Mouse (Mus musculus): ENCODE measurements around the gene Rnf183. TPM values are rescaled to one million over a fixed set of nuclear protein-coding genes. Genes with fewer than 3 reads are reported as not detected.

Rnf183 gene
- polyA plus RNA-seq, 1 experiment = not detected

DNA sequence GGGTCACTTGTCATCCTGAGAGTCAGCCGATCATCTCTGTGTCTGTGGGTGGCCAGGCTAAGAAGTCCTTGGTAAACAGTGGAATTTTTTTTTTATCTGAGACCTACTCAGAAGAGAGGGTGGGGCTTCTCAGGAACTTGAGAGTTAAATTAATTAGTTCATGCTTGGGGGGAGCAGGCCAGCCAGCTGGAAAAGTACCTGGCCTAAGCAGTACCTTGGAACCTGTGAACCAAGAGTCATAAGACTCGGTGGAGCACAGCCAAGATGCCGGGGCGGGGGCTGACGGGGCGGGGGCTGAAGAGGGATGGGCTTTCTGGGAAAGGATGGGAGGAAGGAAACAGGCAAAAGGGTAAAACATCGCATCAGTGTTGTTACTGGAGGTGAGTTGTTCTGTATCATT lies 2.8 kb upstream of the Rnf183 start:
- TF ChIP-seq EP300 (IDR thresholded peaks at IDR 0.05; ENCODE audit: insufficient read depth, low read depth, low read length) (no peak), CTCF (IDR thresholded peaks at IDR 0.05; ENCODE audit: low read depth, low read length) (no peak), POLR2A (IDR thresholded peaks at IDR 0.05; ENCODE audit: insufficient read depth, low read length) (no peak)
- Histone ChIP-seq H3K27me3 (ENCODE audit: control insufficient read depth, insufficient read depth, low read length, poor library complexity, severe bottlenecking) (no peaks in the 10 kb centered on the region), H3K4me1 (ENCODE audit: control insufficient read depth, insufficient read depth, low read length) (no peaks in the 10 kb centered on the region), H3K4me3 (ENCODE audit: low read depth, low read length) (no peak overlapping the region), H3K36me3 (ENCODE audit: control insufficient read depth, insufficient read depth, low read length, poor library complexity, severe bottlenecking) (no peaks in the 10 kb centered on the region), H3K9me3 (replicated peaks; ENCODE audit: control insufficient read depth, insufficient read depth, low read length, poor library complexity, severe bottlenecking) (no peaks in the 10 kb centered on the region), H3K27ac (ENCODE audit: insufficient read depth, low read length) (no peak overlapping the region), H3K9ac (ENCODE audit: low read depth, poor library complexity, severe bottlenecking) (no peak overlapping the region)

- Histone ChIP-seq H3K27ac (ENCODE audit: insufficient read depth, low read length) (no peak overlapping the region), H3K9ac (ENCODE audit: low read depth, poor library complexity, severe bottlenecking) (no peak overlapping the region), H3K27me3 (ENCODE audit: control insufficient read depth, insufficient read depth, low read length, poor library complexity, severe bottlenecking) (no peaks in the 10 kb centered on the region), H3K36me3 (ENCODE audit: control insufficient read depth, insufficient read depth, low read length, poor library complexity, severe bottlenecking) (no peaks in the 10 kb centered on the region), H3K4me1 (ENCODE audit: control insufficient read depth, insufficient read depth, low read length) (no peaks in the 10 kb centered on the region), H3K4me3 (ENCODE audit: low read depth, low read length) (no peak overlapping the region), H3K9me3 (replicated peaks; ENCODE audit: control insufficient read depth, insufficient read depth, low read length, poor library complexity, severe bottlenecking) (no peaks in the 10 kb centered on the region)
- TF ChIP-seq EP300 (IDR thresholded peaks at IDR 0.05; ENCODE audit: insufficient read depth, low read depth, low read length) = no peak
- TF ChIP-seq POLR2A (IDR thresholded peaks at IDR 0.05; ENCODE audit: insufficient read depth, low read length) = no peak
- TF ChIP-seq CTCF (IDR thresholded peaks at IDR 0.05; ENCODE audit: low read depth, low read length) = no peak
These were observed 2.3 kb upstream of the Rnf183 start for GRCm38 (mm10) chr4:62437256-62437778.

GRCm38 (mm10) chr4:62433939-62434870 lies 847 bp downstream of the Rnf183 start:
- TF ChIP-seq EP300 (IDR thresholded peaks at IDR 0.05; ENCODE audit: insufficient read depth, low read depth, low read length) = no peak
- no peak for TF ChIP-seq POLR2A (IDR thresholded peaks at IDR 0.05; ENCODE audit: insufficient read depth, low read length)
- no peak for TF ChIP-seq CTCF (IDR thresholded peaks at IDR 0.05; ENCODE audit: low read depth, low read length)
- Histone ChIP-seq H3K27ac (ENCODE audit: insufficient read depth, low read length) (no peak overlapping the region), H3K9ac (ENCODE audit: low read depth, poor library complexity, severe bottlenecking) (no peak overlapping the region), H3K4me1 (ENCODE audit: control insufficient read depth, insufficient read depth, low read length) (no peaks in the 10 kb centered on the region), H3K9me3 (replicated peaks; ENCODE audit: control insufficient read depth, insufficient read depth, low read length, poor library complexity, severe bottlenecking) (no peaks in the 10 kb centered on the region), H3K36me3 (ENCODE audit: control insufficient read depth, insufficient read depth, low read length, poor library complexity, severe bottlenecking) (no peaks in the 10 kb centered on the region), H3K4me3 (ENCODE audit: low read depth, low read length) (no peak overlapping the region), H3K27me3 (ENCODE audit: control insufficient read depth, insufficient read depth, low read length, poor library complexity, severe bottlenecking) (no peaks in the 10 kb centered on the region)

DNA sequence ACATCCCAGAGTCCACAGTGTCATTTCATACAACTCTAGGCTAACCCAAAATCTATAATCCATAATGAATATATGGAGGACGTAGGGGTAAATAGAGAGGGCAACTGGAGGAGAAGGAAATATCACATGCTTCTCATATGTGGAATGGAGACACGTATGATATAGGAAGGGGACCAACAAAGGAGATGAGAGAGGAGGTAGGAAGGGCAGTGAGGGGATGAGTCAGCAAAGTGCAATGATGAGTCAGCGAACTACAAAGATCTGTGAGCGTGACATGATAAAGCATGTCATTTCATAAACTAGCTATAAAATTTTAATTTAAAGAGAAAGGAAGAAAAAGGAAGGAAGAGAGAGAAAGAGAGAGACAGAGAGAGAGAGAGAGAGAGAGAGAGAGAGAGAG lies 3.5 kb downstream of the Rnf183 start:
- TF ChIP-seq CTCF (IDR thresholded peaks at IDR 0.05; ENCODE audit: low read depth, low read length) (no peak), EP300 (IDR thresholded peaks at IDR 0.05; ENCODE audit: insufficient read depth, low read depth, low read length) (no peak), POLR2A (IDR thresholded peaks at IDR 0.05; ENCODE audit: insufficient read depth, low read length) (no peak)
- Histone ChIP-seq H3K27me3 (ENCODE audit: control insufficient read depth, insufficient read depth, low read length, poor library complexity, severe bottlenecking) (no peaks in the 10 kb centered on the region), H3K9ac (ENCODE audit: low read depth, poor library complexity, severe bottlenecking) (no peak overlapping the region), H3K4me1 (ENCODE audit: control insufficient read depth, insufficient read depth, low read length) (no peaks in the 10 kb centered on the region), H3K4me3 (ENCODE audit: low read depth, low read length) (no peak overlapping the region), H3K9me3 (replicated peaks; ENCODE audit: control insufficient read depth, insufficient read depth, low read length, poor library complexity, severe bottlenecking) (no peaks in the 10 kb centered on the region), H3K36me3 (ENCODE audit: control insufficient read depth, insufficient read depth, low read length, poor library complexity, severe bottlenecking) (no peaks in the 10 kb centered on the region), H3K27ac (ENCODE audit: insufficient read depth, low read length) (no peak overlapping the region)

DNA sequence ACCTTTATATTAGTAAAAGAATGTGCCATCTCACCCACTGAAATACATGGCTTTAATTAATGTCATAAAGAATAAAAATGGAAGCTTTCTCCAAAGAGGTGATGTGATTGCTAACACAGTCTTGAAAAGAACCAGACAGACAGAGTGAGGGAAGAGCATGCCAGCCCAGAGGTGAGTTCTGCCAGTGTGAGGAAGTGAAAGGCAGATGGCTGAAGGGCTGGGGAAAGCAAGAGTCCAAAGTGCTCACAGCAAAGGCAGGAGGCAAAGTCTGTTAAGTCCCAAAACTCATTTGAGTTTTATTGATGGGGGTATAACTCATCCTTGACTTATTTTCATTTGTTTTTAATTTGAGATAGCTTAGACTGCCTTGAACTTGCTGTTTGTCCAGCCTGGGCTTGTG lies 4.4 kb downstream of the Rnf183 start:
- no peaks in the 10 kb centered on the region for H3K9me3 ChIP-seq (replicated peaks; ENCODE audit: control insufficient read depth, insufficient read depth, low read length, poor library complexity, severe bottlenecking)
- H3K27me3 ChIP-seq (ENCODE audit: control insufficient read depth, insufficient read depth, low read length, poor library complexity, severe bottlenecking) = no peaks in the 10 kb centered on the region
- no peak overlapping the region for H3K9ac ChIP-seq (ENCODE audit: low read depth, poor library complexity, severe bottlenecking)
- H3K36me3 ChIP-seq (ENCODE audit: control insufficient read depth, insufficient read depth, low read length, poor library complexity, severe bottlenecking) = no peaks in the 10 kb centered on the region
- H3K4me3 ChIP-seq (ENCODE audit: low read depth, low read length) = no peak overlapping the region
- TF ChIP-seq CTCF (IDR thresholded peaks at IDR 0.05; ENCODE audit: low read depth, low read length) (no peak), POLR2A (IDR thresholded peaks at IDR 0.05; ENCODE audit: insufficient read depth, low read length) (no peak), EP300 (IDR thresholded peaks at IDR 0.05; ENCODE audit: insufficient read depth, low read depth, low read length) (no peak)
- no peaks in the 10 kb centered on the region for H3K4me1 ChIP-seq (ENCODE audit: control insufficient read depth, insufficient read depth, low read length)
- no peak overlapping the region for H3K27ac ChIP-seq (ENCODE audit: insufficient read depth, low read length)

DNA sequence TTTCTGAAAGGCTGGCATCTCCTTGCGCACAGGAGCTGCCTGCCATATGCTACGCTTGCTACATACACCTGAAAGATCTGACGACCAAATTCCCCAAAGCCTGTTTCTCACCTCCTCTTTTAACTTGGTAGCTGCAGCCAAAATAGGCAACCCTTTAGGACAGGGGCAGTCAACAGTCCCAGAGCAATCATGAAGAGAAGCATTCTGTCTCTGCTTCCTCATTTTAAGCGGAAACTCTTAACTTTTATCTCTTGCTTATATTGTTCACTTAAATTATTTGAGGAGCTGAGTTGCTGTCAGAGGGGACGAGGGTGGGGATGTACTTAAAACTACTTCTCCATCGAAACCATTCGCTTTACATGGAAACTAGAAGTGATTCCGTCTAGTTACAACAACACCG lies 5.4 kb downstream of the Rnf183 start:
- H3K4me1 ChIP-seq (ENCODE audit: control insufficient read depth, insufficient read depth, low read length) = no peaks in the 10 kb centered on the region
- H3K9me3 ChIP-seq (replicated peaks; ENCODE audit: control insufficient read depth, insufficient read depth, low read length, poor library complexity, severe bottlenecking) = no peaks in the 10 kb centered on the region
- no peak overlapping the region for H3K4me3 ChIP-seq (ENCODE audit: low read depth, low read length)
- no peaks in the 10 kb centered on the region; the same call in 1 of the 2 replicates for H3K36me3 ChIP-seq (ENCODE audit: control insufficient read depth, insufficient read depth, low read length, poor library complexity, severe bottlenecking)
- no peak overlapping the region for H3K9ac ChIP-seq (ENCODE audit: low read depth, poor library complexity, severe bottlenecking)
- TF ChIP-seq CTCF (IDR thresholded peaks at IDR 0.05; ENCODE audit: low read depth, low read length) (no peak), POLR2A (IDR thresholded peaks at IDR 0.05; ENCODE audit: insufficient read depth, low read length) (no peak), EP300 (IDR thresholded peaks at IDR 0.05; ENCODE audit: insufficient read depth, low read depth, low read length) (no peak)
- H3K27ac ChIP-seq (ENCODE audit: insufficient read depth, low read length) = no peak overlapping the region
- no peaks in the 10 kb centered on the region for H3K27me3 ChIP-seq (ENCODE audit: control insufficient read depth, insufficient read depth, low read length, poor library complexity, severe bottlenecking)

Measured in ES-Bruce4 (cell line).